Mouse (Mus musculus) cortical plate, adult 2 months (tissue): ENCODE measurements around the gene Mat1a.

ENCODE experiments used
- CTCF ChIP-seq: fragments of 200-500 bp; IDR thresholded peaks from 2 replicates; pipeline ENCODE4 v1.5.1; 2011; ENCODE audit warnings: mild to moderate bottlenecking, control low read depth, low read length; ENCODE audit not compliant: insufficient read depth; ENCODE audit errors: extremely low read depth
- POLR2A ChIP-seq: fragments of 200-500 bp; IDR thresholded peaks from 2 replicates; pipeline ENCODE4 v1.6.1; 2011; ENCODE audit warnings: mild to moderate bottlenecking, low read length, control low read depth; ENCODE audit not compliant: insufficient read depth; ENCODE audit errors: extremely low read depth

DNA sequence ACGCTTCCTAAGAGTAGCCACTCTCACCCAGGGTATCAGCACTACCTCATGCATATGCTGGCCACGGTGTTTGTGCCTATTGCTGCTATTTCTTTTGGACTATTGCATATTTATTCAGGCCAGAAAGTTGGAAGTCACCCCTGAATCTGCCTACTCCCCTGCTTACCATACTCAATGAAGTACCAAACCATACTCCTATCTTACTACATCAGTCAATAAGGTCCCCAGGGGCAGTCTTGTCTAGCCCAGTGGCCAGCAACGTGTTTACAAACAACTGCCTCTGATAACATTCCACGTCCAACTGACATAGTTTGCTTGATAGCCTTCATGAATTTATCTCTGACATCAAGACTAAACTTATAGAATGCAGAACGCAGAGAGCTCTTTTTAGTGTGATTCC is 3.6 kb upstream of the Mat1a start:
- TF ChIP-seq CTCF: no peak
- TF ChIP-seq POLR2A: no peak
